Mouse (Mus musculus): Measurements from ENCODE around the gene Ift80. TPM values are rescaled to one million over a fixed set of nuclear protein-coding genes. Genes with fewer than 3 reads are reported as not detected.
"Not testable (repeated sequence)": the region's sequence is repeated elsewhere in the genome, so short reads cannot be mapped to it uniquely, and the experiment has no call there.

The Ift80 gene
- polyA plus RNA-seq, 1 experiment from 2014 or later, result 9.7 TPM

GRCm38 (mm10) chr3:68954487-68954886 is 49.9 kb downstream of the Ift80 start:
- Histone ChIP-seq H3K27ac (no peak overlapping the region), H3K4me3 (replicated peaks) (no peak overlapping the region), H3K4me2 (replicated peaks) (no peak overlapping the region), H3K9ac (no peak overlapping the region), H3K36me3 (no peaks in the 10 kb centered on the region), H3K9me3 (no peaks in the 10 kb centered on the region), H3K4me1 (replicated peaks) (no peaks in the 10 kb centered on the region), H3K27me3 (replicated peaks) (no peaks in the 10 kb centered on the region)
- no peak for ATAC-seq
- 56% methylated on average over 6 of the region's 6 CpGs for WGBS

- Histone ChIP-seq H3K4me2 (replicated peaks) (no peak overlapping the region), H3K9me3 (no peaks in the 10 kb centered on the region), H3K4me3 (replicated peaks) (no peak overlapping the region), H3K27me3 (replicated peaks) (no peaks in the 10 kb centered on the region), H3K36me3 (no peaks in the 10 kb centered on the region), H3K27ac (no peak overlapping the region), H3K4me1 (replicated peaks) (no peaks in the 10 kb centered on the region), H3K9ac (no peak overlapping the region)
- no peak for ATAC-seq
- 78% methylated on average over 5 of the region's 5 CpGs for WGBS
Measured at GRCm38 (mm10) chr3:68952707-68953106, 51.7 kb downstream of the Ift80 start.

- not testable (repeated sequence) for H3K36me3 ChIP-seq; H3K4me1 ChIP-seq (replicated peaks); H3K4me3 ChIP-seq (replicated peaks); H3K9ac ChIP-seq; ATAC-seq; H3K4me2 ChIP-seq (replicated peaks); H3K27me3 ChIP-seq (replicated peaks); H3K27ac ChIP-seq; H3K9me3 ChIP-seq
- WGBS, result 87% methylated on average over 11 of the region's 11 CpGs
Measured at GRCm38 (mm10) chr3:68951971-68952370, 52.4 kb downstream of the Ift80 start.

GRCm38 (mm10) chr3:68949381-68949780 is 55.0 kb downstream of the Ift80 start:
- Histone ChIP-seq H3K4me2 (replicated peaks) (no peak overlapping the region), H3K27ac (no peak overlapping the region), H3K4me3 (replicated peaks) (no peak overlapping the region), H3K9ac (no peak overlapping the region), H3K27me3 (replicated peaks) (no peaks in the 10 kb centered on the region), H3K36me3 (no peaks in the 10 kb centered on the region), H3K9me3 (no peaks in the 10 kb centered on the region), H3K4me1 (replicated peaks) (no peaks in the 10 kb centered on the region)
- WGBS, result 88% methylated on average over 8 of the region's 8 CpGs
- no peak for ATAC-seq

- no peak overlapping the region for H3K4me2 ChIP-seq (replicated peaks)
- no peaks in the 10 kb centered on the region for H3K4me1 ChIP-seq (replicated peaks)
- no peak overlapping the region for H3K9ac ChIP-seq
- H3K27ac ChIP-seq, result no peak overlapping the region
- no peaks in the 10 kb centered on the region for H3K9me3 ChIP-seq
- H3K4me3 ChIP-seq (replicated peaks), result no peak overlapping the region
- WGBS, result 73% methylated on average over 2 of the region's 2 CpGs
- ATAC-seq, result no peak
- no peaks in the 10 kb centered on the region for H3K36me3 ChIP-seq
- H3K27me3 ChIP-seq (replicated peaks), result no peaks in the 10 kb centered on the region
Measured at GRCm38 (mm10) chr3:68948918-68949317, 55.5 kb downstream of the Ift80 start.

GRCm38 (mm10) chr3:68941867-68942266 is 62.5 kb downstream of the Ift80 start:
- Histone ChIP-seq H3K9me3 (no peaks in the 10 kb centered on the region), H3K36me3 (no peaks in the 10 kb centered on the region), H3K4me3 (replicated peaks) (no peak overlapping the region), H3K27me3 (replicated peaks) (no peaks in the 10 kb centered on the region), H3K4me1 (replicated peaks) (no peaks in the 10 kb centered on the region), H3K9ac (no peak overlapping the region), H3K4me2 (replicated peaks) (no peak overlapping the region), H3K27ac (no peak overlapping the region)
- no peak for ATAC-seq
- WGBS, result 88% methylated on average over 6 of the region's 6 CpGs

GRCm38 (mm10) chr3:68940311-68940710 is 64.1 kb downstream of the Ift80 start:
- no peak for ATAC-seq
- 84% methylated on average over 2 of the region's 2 CpGs for WGBS
- H3K9ac ChIP-seq, result no peak overlapping the region
- H3K27ac ChIP-seq, result no peak overlapping the region
- no peaks in the 10 kb centered on the region for H3K27me3 ChIP-seq (replicated peaks)
- H3K4me2 ChIP-seq (replicated peaks), result no peak overlapping the region
- no peaks in the 10 kb centered on the region for H3K4me1 ChIP-seq (replicated peaks)
- H3K4me3 ChIP-seq (replicated peaks), result no peak overlapping the region
- no peaks in the 10 kb centered on the region for H3K9me3 ChIP-seq
- no peaks in the 10 kb centered on the region for H3K36me3 ChIP-seq

GRCm38 (mm10) chr3:68939312-68939711 is 65.1 kb downstream of the Ift80 start:
- Histone ChIP-seq H3K9me3 (no peaks in the 10 kb centered on the region), H3K36me3 (0 out of 2 replicates have a peak, but pooled peaks cover 3% of the 10 kb centered on the region), H3K27ac (no peak overlapping the region), H3K4me2 (replicated peaks) (no peak overlapping the region), H3K27me3 (replicated peaks) (no peaks in the 10 kb centered on the region), H3K4me1 (replicated peaks) (no peaks in the 10 kb centered on the region), H3K4me3 (replicated peaks) (no peak overlapping the region), H3K9ac (no peak overlapping the region)
- ATAC-seq, result no peak
- 88% methylated on average over 7 of the region's 7 CpGs for WGBS

GRCm38 (mm10) chr3:68936709-68937108 is 67.7 kb downstream of the Ift80 start:
- Histone ChIP-seq H3K36me3 (0 out of 2 replicates have a peak, but pooled peaks cover 3% of the 10 kb centered on the region), H3K4me2 (replicated peaks) (no peak overlapping the region), H3K4me1 (replicated peaks) (no peaks in the 10 kb centered on the region), H3K27ac (no peak overlapping the region), H3K9me3 (no peaks in the 10 kb centered on the region), H3K27me3 (replicated peaks) (no peaks in the 10 kb centered on the region), H3K4me3 (replicated peaks) (no peak overlapping the region), H3K9ac (no peak overlapping the region)
- WGBS, result 90% methylated on average over 3 of the region's 3 CpGs
- ATAC-seq, result no peak

GRCm38 (mm10) chr3:68935498-68935897 is 68.9 kb downstream of the Ift80 start:
- H3K9me3 ChIP-seq, result no peaks in the 10 kb centered on the region
- no peak overlapping the region for H3K9ac ChIP-seq
- no peak for ATAC-seq
- no peak overlapping the region for H3K4me2 ChIP-seq (replicated peaks)
- H3K27me3 ChIP-seq (replicated peaks), result no peaks in the 10 kb centered on the region
- H3K27ac ChIP-seq, result no peak overlapping the region
- 95% methylated on average over 1 of the region's 1 CpGs for WGBS
- no peak overlapping the region for H3K4me3 ChIP-seq (replicated peaks)
- 0 out of 2 replicates have a peak, but pooled peaks cover 3% of the 10 kb centered on the region for H3K36me3 ChIP-seq
- no peaks in the 10 kb centered on the region for H3K4me1 ChIP-seq (replicated peaks)

- H3K36me3 ChIP-seq, result 0 out of 2 replicates have a peak, but pooled peaks cover 3% of the 10 kb centered on the region
- H3K4me1 ChIP-seq (replicated peaks), result no peaks in the 10 kb centered on the region
- ATAC-seq, result no peak
- H3K4me2 ChIP-seq (replicated peaks), result no peak overlapping the region
- H3K9me3 ChIP-seq, result no peaks in the 10 kb centered on the region
- no peak overlapping the region for H3K4me3 ChIP-seq (replicated peaks)
- no peak overlapping the region for H3K9ac ChIP-seq
- H3K27me3 ChIP-seq (replicated peaks), result no peaks in the 10 kb centered on the region
- 87% methylated on average over 7 of the region's 7 CpGs for WGBS
- no peak overlapping the region for H3K27ac ChIP-seq
Measured at GRCm38 (mm10) chr3:68934259-68934658, 70.1 kb downstream of the Ift80 start.

- no peak overlapping the region for H3K4me2 ChIP-seq (replicated peaks)
- H3K9ac ChIP-seq, result no peak overlapping the region
- H3K4me1 ChIP-seq (replicated peaks), result no peaks in the 10 kb centered on the region
- no peaks in the 10 kb centered on the region for H3K9me3 ChIP-seq
- no peak overlapping the region for H3K27ac ChIP-seq
- no peak for ATAC-seq
- no peaks in the 10 kb centered on the region for H3K36me3 ChIP-seq
- H3K27me3 ChIP-seq (replicated peaks), result no peaks in the 10 kb centered on the region
- no peak overlapping the region for H3K4me3 ChIP-seq (replicated peaks)
- WGBS, result 61% methylated on average over 9 of the region's 9 CpGs
Measured at GRCm38 (mm10) chr3:68928619-68929018, 75.8 kb downstream of the Ift80 start.

GRCm38 (mm10) chr3:68907509-68907908 is 96.9 kb downstream of the Ift80 start:
- Histone ChIP-seq H3K4me1 (replicated peaks) (no peaks in the 10 kb centered on the region), H3K9me3 (no peaks in the 10 kb centered on the region), H3K27me3 (replicated peaks) (no peaks in the 10 kb centered on the region), H3K27ac (no peak overlapping the region), H3K9ac (no peak overlapping the region), H3K4me3 (replicated peaks) (no peak overlapping the region), H3K36me3 (no peaks in the 10 kb centered on the region), H3K4me2 (replicated peaks) (no peak overlapping the region)
- ATAC-seq, result no peak
- WGBS, result 93% methylated on average over 4 of the region's 4 CpGs
